Mouse (Mus musculus) kidney, adult 2 months (tissue): ENCODE measurements at regions not wholly inside any gene's neighbourhood (a gene's known extent, or its start where the extent isn't known, plus 50 kb on each side); places are given as distances from the start of the nearest gene placed in this dataset.

ENCODE experiments used
- DNase-seq: peaks from one replicate; pipeline ENCODE4 v3.0.0; 2021
- H3K27ac ChIP-seq: fragments of 200-500 bp; 2 replicates; pipeline ENCODE4 v1.5.1; 2012; ENCODE audit warnings: low read depth, low read length, control low read depth, inconsistent platforms; ENCODE audit not compliant: insufficient read depth
- H3K27me3 ChIP-seq: fragments of 200-500 bp; replicated peaks from 2 replicates; pipeline ENCODE4 v1.6.1; 2012; ENCODE audit warnings: mild to moderate bottlenecking, moderate library complexity, low read length, inconsistent platforms; ENCODE audit not compliant: control insufficient read depth, insufficient read depth
- H3K36me3 ChIP-seq: fragments of 200-500 bp; 2 replicates; pipeline ENCODE4 v1.6.1; 2012; ENCODE audit warnings: mild to moderate bottlenecking, moderate library complexity, low read length, inconsistent platforms; ENCODE audit not compliant: control insufficient read depth, insufficient read depth
- H3K4me1 ChIP-seq: fragments of 200-500 bp; 2 replicates; pipeline ENCODE4 v1.6.1; 2011; ENCODE audit warnings: low read length; ENCODE audit not compliant: control insufficient read depth, insufficient read depth
- H3K4me3 ChIP-seq: fragments of 200-500 bp; 2 replicates; pipeline ENCODE4 v1.5.1; 2011; ENCODE audit warnings: mild to moderate bottlenecking, low read depth, low read length, control low read depth; ENCODE audit not compliant: insufficient read depth
- CTCF ChIP-seq: fragments of 200-500 bp; conservative IDR thresholded peaks from 2 replicates; pipeline ENCODE4 v1.5.1; 2011; ENCODE audit warnings: low read depth, mild to moderate bottlenecking, control low read depth, low read length, moderate library complexity, mixed read lengths; ENCODE audit not compliant: insufficient read depth, insufficient read length
- POLR2A ChIP-seq: fragments of 200-500 bp; IDR thresholded peaks from one replicate; pipeline ENCODE4 v1.6.1; 2011; ENCODE audit warnings: low read depth, low read length, control low read depth
- WGBS: fragments of 180-500 bp; shearing (Covaris S2); methylation state at CpG from one replicate; pipeline ENCODE4 v1.1.7; 2018; 5-methylcytosine and 5-hydroxymethylcytosine counted together

GRCm38 (mm10) chr14:25128160-25128547, 330.8 kb upstream of the Zmiz1 start:
- 74% methylated on average over 6 of the region's 6 CpGs for WGBS
- no peak overlapping the region for H3K27ac ChIP-seq
- H3K4me1 ChIP-seq = no peaks in the 10 kb centered on the region
- no peak for DNase-seq
- no peak overlapping the region for H3K4me3 ChIP-seq
- TF ChIP-seq CTCF (no peak), POLR2A (no peak)
- no peaks in the 10 kb centered on the region for H3K36me3 ChIP-seq
- no peaks in the 10 kb centered on the region for H3K27me3 ChIP-seq

DNA sequence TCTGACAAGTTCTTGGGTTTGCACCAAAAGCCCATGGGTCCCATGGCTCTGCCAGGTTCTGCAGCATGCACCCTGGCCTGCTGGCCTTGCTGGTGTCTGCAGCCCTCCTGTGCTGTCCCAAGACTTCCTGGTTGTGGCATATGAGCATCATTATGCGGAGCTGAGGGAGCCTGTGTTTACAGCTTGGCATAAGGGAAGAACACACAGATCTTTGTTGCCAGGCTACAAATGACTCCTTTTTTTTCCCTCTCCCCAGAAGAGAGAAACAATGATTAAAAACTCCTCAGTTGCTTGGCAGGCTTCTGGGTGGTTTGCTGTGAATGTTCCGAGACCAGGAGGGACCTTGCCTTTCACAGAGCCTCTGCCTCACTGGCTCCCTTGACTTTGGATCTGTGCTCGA, 323.6 kb upstream of the Zmiz1 start:
- 92% methylated on average over 3 of the region's 3 CpGs for WGBS

DNA sequence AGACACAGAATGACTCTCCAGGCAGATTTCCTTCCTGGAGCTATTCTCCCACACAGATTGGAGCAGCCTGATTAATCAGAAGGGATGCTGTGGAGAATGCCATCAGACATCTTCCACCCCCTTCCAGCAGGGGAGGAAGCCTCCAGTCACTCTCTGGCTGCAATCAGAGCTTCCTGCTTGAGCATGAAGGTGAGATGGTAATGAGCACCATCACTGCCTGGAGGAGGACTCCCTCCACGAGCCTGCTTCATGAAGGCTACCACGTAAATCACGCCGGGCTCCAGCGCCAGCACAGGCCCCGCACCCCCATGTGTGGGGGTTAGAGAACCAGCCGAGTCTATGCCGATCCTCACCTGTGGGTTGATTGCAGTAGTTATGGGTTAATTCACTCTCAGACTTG, 321.7 kb upstream of the Zmiz1 start:
- Histone ChIP-seq H3K27me3 (no peaks in the 10 kb centered on the region), H3K4me3 (no peak overlapping the region), H3K4me1 (no peaks in the 10 kb centered on the region), H3K36me3 (no peaks in the 10 kb centered on the region), H3K27ac (no peak overlapping the region)
- TF ChIP-seq CTCF (no peak), POLR2A (no peak)
- WGBS = 71% methylated on average over 8 of the region's 8 CpGs
- DNase-seq = no peak

More for the DNA sequence above, 323.6 kb upstream of the Zmiz1 start:
- Histone ChIP-seq H3K27ac (no peak overlapping the region), H3K27me3 (no peaks in the 10 kb centered on the region), H3K4me1 (no peaks in the 10 kb centered on the region), H3K4me3 (no peak overlapping the region), H3K36me3 (no peaks in the 10 kb centered on the region)
- no peak for DNase-seq
- TF ChIP-seq CTCF = no peak

GRCm38 (mm10) chr14:25138485-25138884, 320.5 kb upstream of the Zmiz1 start:
- Histone ChIP-seq H3K36me3 (no peaks in the 10 kb centered on the region), H3K4me3 (no peak overlapping the region), H3K27me3 (no peaks in the 10 kb centered on the region), H3K27ac (no peak overlapping the region), H3K4me1 (no peaks in the 10 kb centered on the region)
- 60% methylated on average over 3 of the region's 3 CpGs for WGBS
- peak; percentile 21 for DNase-seq
- TF ChIP-seq CTCF (no peak), POLR2A (no peak)

GRCm38 (mm10) chr14:25141933-25142332, 317.1 kb upstream of the Zmiz1 start:
- DNase-seq = peak; percentile 48
- no peak for TF ChIP-seq CTCF
- TF ChIP-seq POLR2A = no peak
- no peaks in the 10 kb centered on the region for H3K36me3 ChIP-seq
- H3K4me3 ChIP-seq = no peak overlapping the region
- WGBS = 39% methylated on average over 9 of the region's 9 CpGs
- H3K27me3 ChIP-seq = no peaks in the 10 kb centered on the region
- H3K27ac ChIP-seq = no peak overlapping the region
- no peaks in the 10 kb centered on the region for H3K4me1 ChIP-seq

DNA sequence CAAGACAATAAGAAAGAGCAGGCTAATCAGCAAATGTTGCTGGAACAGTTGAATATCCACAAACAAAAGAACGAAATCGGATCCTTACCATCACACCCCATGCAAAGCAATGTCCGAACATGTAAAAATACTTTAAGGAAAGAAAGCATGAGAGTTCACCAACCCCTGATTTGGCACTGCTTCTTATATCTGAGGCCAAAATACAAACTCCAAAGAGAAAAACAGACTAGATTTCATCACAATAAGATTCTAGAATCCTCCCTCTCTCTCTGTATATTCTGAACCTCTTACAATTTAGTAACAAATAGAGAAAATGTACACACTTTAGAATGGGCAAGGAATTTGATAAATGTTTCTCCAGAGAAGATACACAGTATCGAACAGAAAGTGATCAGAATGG, 315.9 kb upstream of the Zmiz1 start:
- TF ChIP-seq POLR2A (no peak), CTCF (no peak)
- 72% methylated on average over 4 of the region's 4 CpGs for WGBS
- Histone ChIP-seq H3K27ac (no peak overlapping the region), H3K27me3 (no peaks in the 10 kb centered on the region), H3K4me1 (no peaks in the 10 kb centered on the region), H3K4me3 (no peak overlapping the region), H3K36me3 (no peaks in the 10 kb centered on the region)
- no peak for DNase-seq

DNA sequence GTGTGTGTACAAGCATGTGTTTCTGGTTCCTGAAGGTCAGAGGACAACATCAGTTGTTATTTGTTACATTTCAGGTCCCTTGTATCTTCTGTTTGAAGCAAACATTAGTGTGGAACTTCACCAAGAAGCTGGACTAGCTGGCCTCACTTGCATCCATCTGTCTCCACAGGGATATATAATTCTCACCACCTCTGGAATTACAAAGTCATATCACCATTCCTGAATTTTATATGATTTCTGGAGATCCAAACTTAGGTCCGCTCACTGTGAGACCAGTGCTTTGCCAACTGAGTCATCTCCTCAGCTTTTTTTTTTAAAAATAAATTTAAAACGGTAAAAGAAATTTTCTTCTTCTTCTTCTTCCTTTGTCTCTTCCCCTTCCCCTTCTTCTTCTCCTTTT, 311.3 kb upstream of the Zmiz1 start:
- H3K4me1 ChIP-seq = no peaks in the 10 kb centered on the region
- H3K27me3 ChIP-seq = no peaks in the 10 kb centered on the region
- TF ChIP-seq POLR2A (no peak), CTCF (no peak)
- no peak for DNase-seq
- H3K36me3 ChIP-seq = no peaks in the 10 kb centered on the region
- 92% methylated on average over 2 of the region's 2 CpGs for WGBS
- H3K27ac ChIP-seq = no peak overlapping the region
- H3K4me3 ChIP-seq = no peak overlapping the region

GRCm38 (mm10) chr14:25150968-25151367, 308.0 kb upstream of the Zmiz1 start:
- no peak for DNase-seq
- H3K4me1 ChIP-seq = no peaks in the 10 kb centered on the region
- WGBS = 80% methylated on average over 1 of the region's 1 CpGs
- H3K27me3 ChIP-seq = no peaks in the 10 kb centered on the region
- H3K27ac ChIP-seq = no peak overlapping the region
- no peak overlapping the region for H3K4me3 ChIP-seq
- H3K36me3 ChIP-seq = no peaks in the 10 kb centered on the region
- TF ChIP-seq POLR2A (no peak), CTCF (no peak)
